Mouse (Mus musculus): ENCODE data around the gene Dnajc3.

GRCm38 (mm10) chr14:118895228-118895627 lies 42.5 kb upstream of the Dnajc3 start:
- TF ChIP-seq EP300 (IDR thresholded peaks at IDR 0.05; ENCODE audit: low read length), result no peak
- TF ChIP-seq CTCF (conservative IDR thresholded peaks at IDR 0.05 in 1 of 2, IDR thresholded peaks at IDR 0.05 in 1 of 2; ENCODE audit: low read depth in 2 of 2, low read length in 2 of 2), result no peak
- TF ChIP-seq MXI1 (IDR thresholded peaks at IDR 0.05; ENCODE audit: low read depth, low read length), result no peak
- TF ChIP-seq NRF1 (IDR thresholded peaks at IDR 0.05; ENCODE audit: low read depth, low read length), result no peak
- TF ChIP-seq ETS1 (conservative IDR thresholded peaks at IDR 0.05; ENCODE audit: low read depth, low read length), result no peak
- TF ChIP-seq ZNF384 (IDR thresholded peaks at IDR 0.05; ENCODE audit: low read depth, low read length), result no peak
- no peak for TF ChIP-seq TCF12 (IDR thresholded peaks at IDR 0.05; ENCODE audit: low read depth, low read length)
- no peak for TF ChIP-seq POLR2A (IDR thresholded peaks at IDR 0.05; ENCODE audit: low read depth, low read length)
- TF ChIP-seq RAD21 (IDR thresholded peaks at IDR 0.05; ENCODE audit: low read depth, low read length), result no peak
